Mouse (Mus musculus) liver, postnatal 0 days (tissue): ENCODE data around the gene Cdc37l1. TPM values are rescaled to one million over a fixed set of nuclear protein-coding genes. Genes with fewer than 3 reads are reported as not detected.

ENCODE experiments used
- ATAC-seq: fragments of 200-750 bp; cut with Nextera tagmentation; 2 replicates; pipeline ENCODE4 v1.8.0; 2017; ENCODE audit warnings: mild to moderate bottlenecking, moderate library complexity
- DNase-seq: peaks from one replicate; pipeline ENCODE4 v3.0.0-alpha.2; 2016
- H3K27ac ChIP-seq: fragments of 300-500 bp; sonication (generic); 2 replicates; pipeline ENCODE4 v1.5.1; 2014; ENCODE audit warnings: antibody characterized with exemption, moderate library complexity, mild to moderate bottlenecking, low read depth
- H3K27me3 ChIP-seq: fragments of 300-500 bp; sonication (generic); 2 replicates; pipeline ENCODE4 v1.6.1; 2014; ENCODE audit warnings: low read length, control low read depth, mixed read lengths; ENCODE audit not compliant: insufficient read depth
- H3K36me3 ChIP-seq: fragments of 300-500 bp; sonication (generic); replicated peaks from 2 replicates; pipeline ENCODE4 v1.6.1; 2014; ENCODE audit warnings: mild to moderate bottlenecking, control low read depth, low read length, moderate library complexity, mixed read lengths; ENCODE audit not compliant: insufficient read depth
- H3K4me1 ChIP-seq: fragments of 300-500 bp; sonication (generic); 2 replicates; pipeline ENCODE4 v1.6.1; 2014; ENCODE audit warnings: antibody characterized with exemption, mild to moderate bottlenecking, control low read depth; ENCODE audit not compliant: insufficient read depth
- H3K4me2 ChIP-seq: fragments of 300-500 bp; sonication (generic); 2 replicates; pipeline ENCODE4 v1.6.1; 2014; ENCODE audit warnings: low read depth, mild to moderate bottlenecking, low read length, moderate library complexity, mixed read lengths
- H3K4me3 ChIP-seq: fragments of 300-500 bp; sonication (generic); 2 replicates; pipeline ENCODE4 v1.5.1; 2014; ENCODE audit warnings: low read depth, low read length
- H3K9ac ChIP-seq: fragments of 300-500 bp; sonication (generic); replicated peaks from 2 replicates; pipeline ENCODE4 v1.6.1; 2014; ENCODE audit warnings: mild to moderate bottlenecking, moderate library complexity
- H3K9me3 ChIP-seq: fragments of 300-500 bp; sonication (generic); 2 replicates; pipeline ENCODE4 v1.6.1; 2016; ENCODE audit warnings: mild to moderate bottlenecking, control low read depth, low read length, mixed read lengths
- CTCF ChIP-seq: sonication (generic); IDR thresholded peaks from 2 replicates; pipeline ENCODE4 v1.5.1; 2016; ENCODE audit warnings: antibody characterized with exemption, low read depth
- EP300 ChIP-seq: IDR thresholded peaks from 2 replicates; pipeline ENCODE4 v1.6.1; 2016; ENCODE audit warnings: antibody characterized with exemption, low read depth, mild to moderate bottlenecking
- WGBS: fragments of 180-500 bp; shearing (Covaris S2); extraction: QIAGEN DNeasy Blood & Tissue Kit; methylation state at CpG from one replicate; pipeline ENCODE4 v1.1.7; 2014; ENCODE audit not compliant: insufficient replicate concordance; 5-methylcytosine and 5-hydroxymethylcytosine counted together
- polyA plus RNA-seq: library from polyadenylated mRNA; unstranded; fragments of >200 nt; fragmentation: Nextera tagmentation; extraction: Ambion mirVana; gene quantifications from 2 replicates; pipeline ENCODE4 v1.2.1, GENCODE M21; 2015

The Cdc37l1 gene
- polyA plus RNA-seq, 1 experiment from 2014 or later: 10.2 TPM

DNA sequence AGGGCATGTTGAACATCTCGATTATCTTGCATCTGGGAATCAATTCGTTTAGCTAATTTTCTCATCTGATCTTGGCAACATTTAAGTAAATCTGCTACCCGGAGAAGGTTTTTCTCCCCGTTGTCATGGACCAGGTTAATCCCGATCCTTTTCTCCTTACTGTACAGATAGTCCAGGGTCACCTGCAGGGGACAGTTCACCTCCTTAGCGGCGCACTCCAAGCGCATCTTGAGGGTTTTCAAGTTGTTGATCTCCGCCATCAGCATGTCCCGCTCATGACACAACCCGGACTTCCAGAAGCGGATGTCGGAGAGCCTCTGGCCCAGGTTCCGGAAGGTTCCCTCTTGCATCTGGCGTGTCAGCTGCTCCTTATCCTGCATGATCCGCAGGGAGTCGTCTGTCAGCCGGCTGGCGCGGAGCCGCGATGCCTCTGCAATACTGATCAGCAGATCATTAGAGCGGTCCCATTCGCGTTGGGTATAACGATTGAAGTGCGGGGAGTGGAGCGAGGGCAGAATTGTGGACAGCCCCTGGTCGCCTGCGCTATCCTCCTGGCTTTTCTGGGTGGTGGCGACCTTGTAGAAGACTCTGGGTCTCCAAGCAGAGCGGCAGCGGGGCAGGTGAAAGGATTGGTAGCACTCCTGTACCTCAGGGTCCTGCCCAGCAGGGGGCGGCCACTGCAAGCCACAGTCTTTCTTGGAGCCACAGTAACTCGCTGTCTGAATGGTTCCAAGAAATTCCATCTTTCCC is 15.1 kb upstream of the Cdc37l1 start:
- 24% methylated on average over 35 of the region's 35 CpGs for WGBS
- no peak overlapping the region for H3K27ac ChIP-seq
- TF ChIP-seq EP300 (no peak), CTCF (peak; percentile 91)
- peaks cover 5% of the 10 kb centered on the region; the same call in 1 of the 2 replicates for H3K4me1 ChIP-seq
- peak; percentile 87 for DNase-seq
- no peak overlapping the region; the same call in 1 of the 2 replicates for H3K9ac ChIP-seq
- H3K4me3 ChIP-seq: peak overlapping the region; percentile 33
- H3K4me2 ChIP-seq: peak overlapping the region; percentile 84
- no peaks in the 10 kb centered on the region for H3K9me3 ChIP-seq
- peaks cover 7% of the 10 kb centered on the region; the same call in 1 of the 2 replicates for H3K27me3 ChIP-seq
- peak; percentile 75 for ATAC-seq
- H3K36me3 ChIP-seq: no peaks in the 10 kb centered on the region

DNA sequence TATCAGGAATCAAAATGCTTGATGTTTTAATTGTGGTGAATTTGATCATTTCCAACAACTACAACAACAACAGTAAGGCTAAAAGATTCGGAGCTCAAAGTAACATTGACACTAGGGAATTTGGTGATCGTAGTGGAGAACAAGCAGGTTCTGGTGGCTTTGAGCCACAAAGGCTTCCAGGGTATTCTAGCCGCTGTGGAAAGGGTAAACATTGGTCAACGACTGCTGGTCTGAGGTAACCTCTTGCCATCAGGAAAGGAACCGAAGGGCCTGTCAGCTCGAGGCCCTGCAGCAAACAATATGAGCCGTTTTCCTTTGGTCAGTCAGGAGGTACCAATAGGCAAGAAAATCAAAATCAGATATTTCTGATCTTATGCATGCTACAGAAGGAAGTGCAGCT is 7.5 kb upstream of the Cdc37l1 start:
- H3K9me3 ChIP-seq: no peaks in the 10 kb centered on the region
- no peaks in the 10 kb centered on the region for H3K36me3 ChIP-seq
- H3K27ac ChIP-seq: no peak overlapping the region
- no peaks in the 10 kb centered on the region for H3K27me3 ChIP-seq
- H3K4me2 ChIP-seq: no peak overlapping the region
- ATAC-seq (peak; percentile 58; the same call in 1 of the 2 replicates), DNase-seq (no peak)
- 48% methylated on average over 7 of the region's 7 CpGs for WGBS
- TF ChIP-seq CTCF (no peak), EP300 (no peak)
- H3K9ac ChIP-seq: no peak overlapping the region
- H3K4me1 ChIP-seq: no peaks in the 10 kb centered on the region
- H3K4me3 ChIP-seq: no peak overlapping the region

DNA sequence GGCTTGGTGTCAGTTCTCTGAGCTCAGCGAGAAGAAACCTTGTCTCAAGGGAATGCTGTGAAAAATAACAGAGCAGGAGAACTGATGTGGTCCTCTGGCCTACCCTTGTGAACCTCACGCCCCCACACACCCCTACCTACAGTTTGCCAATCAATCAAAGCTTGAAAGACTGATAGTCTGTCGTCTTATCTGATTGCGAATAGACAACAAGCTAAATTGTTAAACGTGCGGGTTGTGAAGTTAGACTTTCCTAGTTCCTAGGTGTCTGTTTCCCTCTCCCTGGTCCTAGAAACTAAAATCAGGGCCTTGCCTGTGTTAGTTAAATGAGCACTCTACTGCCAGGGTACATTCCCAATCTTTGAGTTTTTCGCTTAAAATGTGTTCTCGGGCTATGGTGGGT is 637 bp upstream of the Cdc37l1 start:
- H3K4me1 ChIP-seq: peaks cover 14% of the 10 kb centered on the region
- DNase-seq: no peak
- peak overlapping the region; percentile 99 for H3K4me3 ChIP-seq
- H3K4me2 ChIP-seq: peak overlapping the region; percentile 88
- no peak for ATAC-seq
- H3K9me3 ChIP-seq: no peaks in the 10 kb centered on the region
- peak overlapping the region; percentile 96 for H3K9ac ChIP-seq
- H3K27me3 ChIP-seq: no peaks in the 10 kb centered on the region
- 45% methylated on average over 8 of the region's 8 CpGs for WGBS
- H3K36me3 ChIP-seq: peaks cover 3% of the 10 kb centered on the region
- H3K27ac ChIP-seq: peak overlapping the region; percentile 98
- TF ChIP-seq EP300: no peak

DNA sequence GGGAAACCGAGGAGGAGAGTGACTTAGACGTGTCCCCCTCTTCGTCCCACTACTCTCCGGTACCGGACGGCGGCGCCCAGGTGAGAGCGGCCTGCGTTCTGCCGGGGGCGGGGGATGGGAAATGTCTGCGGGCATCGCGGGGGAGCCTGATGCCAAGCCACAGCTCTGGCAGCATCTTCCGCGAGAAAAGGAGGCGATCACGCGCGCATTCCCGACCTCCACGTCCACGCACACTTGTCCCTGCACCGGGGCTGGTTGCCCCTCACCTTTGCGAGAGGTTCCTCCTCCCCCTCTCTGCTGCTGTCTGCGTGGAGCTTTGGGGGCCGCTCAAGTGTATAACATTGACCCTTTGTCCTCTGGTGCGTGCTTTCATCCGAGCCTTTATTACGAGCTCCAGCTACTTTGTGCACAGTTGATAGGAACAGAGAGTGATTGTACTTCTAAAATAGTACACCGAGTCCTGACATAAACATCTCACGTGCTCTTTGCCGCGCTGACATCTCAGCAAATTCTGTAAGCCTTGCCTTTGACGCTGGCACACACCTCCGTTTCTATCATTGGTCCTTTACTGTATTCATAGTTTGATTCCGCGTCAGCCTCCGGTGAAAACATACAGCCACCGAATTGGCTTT is 554 bp downstream of the Cdc37l1 start:
- peak overlapping the region; percentile 88 for H3K4me2 ChIP-seq
- ATAC-seq (peak; percentile 58), DNase-seq (no peak)
- peak overlapping the region; percentile 96 for H3K9ac ChIP-seq
- H3K4me1 ChIP-seq: peaks cover 14% of the 10 kb centered on the region
- peaks cover 14% of the 10 kb centered on the region for H3K36me3 ChIP-seq
- no peaks in the 10 kb centered on the region for H3K27me3 ChIP-seq
- H3K9me3 ChIP-seq: no peaks in the 10 kb centered on the region
- no peak for TF ChIP-seq CTCF
- TF ChIP-seq EP300: no peak
- H3K4me3 ChIP-seq: peak overlapping the region; percentile 99
- H3K27ac ChIP-seq: peak overlapping the region; percentile 98
- WGBS: under 1% methylated on average over 38 of the region's 41 CpGs

DNA sequence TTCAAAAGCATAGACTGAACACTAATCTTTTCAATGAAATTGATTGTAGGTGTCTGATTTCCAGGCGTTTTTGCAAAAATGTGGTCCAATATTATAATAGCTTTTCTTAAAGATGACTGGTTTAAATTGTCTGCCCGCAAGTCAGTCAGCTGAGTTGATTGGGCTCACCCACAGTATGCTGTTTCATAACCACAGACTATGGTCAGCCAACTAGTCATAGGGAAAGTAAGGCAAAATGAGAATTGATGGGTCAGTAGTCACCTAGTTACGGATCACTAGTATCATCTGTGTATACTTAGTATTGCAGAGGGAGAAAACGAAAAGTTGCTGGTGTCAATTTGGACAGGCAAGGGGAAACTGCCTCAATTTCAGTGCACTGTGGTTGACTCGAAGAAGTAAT is 1.2 kb downstream of the Cdc37l1 start:
- peak overlapping the region; percentile 88 for H3K4me2 ChIP-seq
- H3K4me3 ChIP-seq: peak overlapping the region; percentile 99
- H3K4me1 ChIP-seq: peaks cover 14% of the 10 kb centered on the region
- no peaks in the 10 kb centered on the region for H3K27me3 ChIP-seq
- H3K9ac ChIP-seq: peak overlapping the region; percentile 96
- peaks cover 20% of the 10 kb centered on the region for H3K36me3 ChIP-seq
- WGBS: 53% methylated on average over 5 of the region's 5 CpGs
- ATAC-seq (no peak), DNase-seq (no peak)
- H3K27ac ChIP-seq: peak overlapping the region; percentile 98; the same call in 1 of the 2 replicates
- TF ChIP-seq CTCF (no peak), EP300 (no peak)
- H3K9me3 ChIP-seq: no peaks in the 10 kb centered on the region

DNA sequence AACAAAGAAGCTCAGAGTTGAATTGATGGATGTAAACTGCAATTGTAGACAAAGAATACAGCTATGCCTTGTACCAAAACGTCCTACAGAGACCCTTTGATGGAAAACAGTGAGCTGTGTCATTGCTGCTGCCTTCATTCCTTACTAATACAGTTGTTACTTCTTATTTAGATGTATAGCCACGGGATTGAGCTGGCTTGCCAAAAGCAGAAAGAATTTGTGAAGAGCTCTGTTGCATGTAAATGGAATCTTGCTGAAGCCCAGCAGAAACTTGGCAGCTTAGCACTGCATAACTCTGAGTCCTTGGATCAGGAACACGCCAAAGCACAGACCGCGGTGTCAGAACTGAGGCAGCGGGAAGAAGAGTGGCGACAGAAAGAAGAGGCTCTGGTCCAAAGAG is 4.7 kb downstream of the Cdc37l1 start:
- DNase-seq (no peak), ATAC-seq (no peak)
- H3K4me3 ChIP-seq: no peak overlapping the region
- H3K4me2 ChIP-seq: no peak overlapping the region
- H3K27ac ChIP-seq: no peak overlapping the region
- H3K36me3 ChIP-seq: peaks cover 34% of the 10 kb centered on the region
- H3K9ac ChIP-seq: no peak overlapping the region
- WGBS: 89% methylated on average over 7 of the region's 7 CpGs
- no peak for TF ChIP-seq EP300
- no peak for TF ChIP-seq CTCF
- H3K4me1 ChIP-seq: peaks cover 10% of the 10 kb centered on the region
- H3K9me3 ChIP-seq: no peaks in the 10 kb centered on the region
- no peaks in the 10 kb centered on the region for H3K27me3 ChIP-seq
